Mouse (Mus musculus): ENCODE results near the gene Ptpn6. TPM values are rescaled to one million over a fixed set of nuclear protein-coding genes. Genes with fewer than 3 reads are reported as not detected.

Gene Ptpn6
- 3.7 and 6.6 TPM in 2 replicates for polyA plus RNA-seq (2015; fragmentation: Nextera tagmentation; extraction: Ambion mirVana)

- no peak for ATAC-seq (ENCODE audit: low FRiP score, low read depth)
- H3K27me3 ChIP-seq: no peaks in the 10 kb centered on the region
- H3K4me1 ChIP-seq (replicated peaks): peaks cover 28% of the 10 kb centered on the region
- 0 out of 2 replicates have a peak within 1 kb of the TSS, but pooled peaks have one; percentile 8 for H3K9ac ChIP-seq
- H3K36me3 ChIP-seq: peaks cover 13% of the 10 kb centered on the region
- WGBS: 42% methylated on average over 15 of the region's 15 CpGs
- no peaks in the 10 kb centered on the region for H3K9me3 ChIP-seq
- peak within 1 kb of the TSS; percentile 87 for H3K4me2 ChIP-seq
- H3K4me3 ChIP-seq: no peak within 1 kb of the TSS
- peak within 1 kb of the TSS; percentile 99 for H3K27ac ChIP-seq (replicated peaks)
Observed at GRCm38 (mm10) chr6:124738511-124739023, at the start of gene Ptpn6. Ptpn6 (minus strand) TSS chr6:124738714.

DNA sequence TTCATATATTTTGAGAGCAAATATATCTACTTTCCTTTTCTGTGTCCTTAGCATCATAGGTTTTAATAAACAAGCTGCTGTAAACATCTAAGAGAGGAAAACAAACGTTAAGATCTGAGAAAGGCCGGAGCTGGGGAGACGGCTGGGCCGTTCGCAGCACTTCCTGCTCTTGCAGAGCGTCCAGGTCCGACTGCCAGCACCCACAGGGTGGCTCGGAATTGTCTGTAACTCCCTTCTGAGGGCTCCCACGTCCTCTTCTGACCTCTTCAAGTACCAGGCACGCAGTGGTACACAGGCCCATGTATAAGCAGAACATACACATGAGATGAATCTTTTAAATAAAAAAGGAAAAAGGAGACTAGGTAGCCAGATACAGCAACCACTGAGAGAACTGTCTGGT lies 49.2 kb upstream of the Ptpn6 start:
- Histone ChIP-seq H3K27me3 (no peaks in the 10 kb centered on the region), H3K4me2 (no peak overlapping the region), H3K4me1 (replicated peaks) (no peaks in the 10 kb centered on the region), H3K27ac (replicated peaks) (no peak overlapping the region), H3K4me3 (no peak overlapping the region), H3K9me3 (no peaks in the 10 kb centered on the region), H3K9ac (no peak overlapping the region), H3K36me3 (no peaks in the 10 kb centered on the region)
- 77% methylated on average over 10 of the region's 10 CpGs for WGBS
- no peak for ATAC-seq (ENCODE audit: low FRiP score, low read depth)

DNA sequence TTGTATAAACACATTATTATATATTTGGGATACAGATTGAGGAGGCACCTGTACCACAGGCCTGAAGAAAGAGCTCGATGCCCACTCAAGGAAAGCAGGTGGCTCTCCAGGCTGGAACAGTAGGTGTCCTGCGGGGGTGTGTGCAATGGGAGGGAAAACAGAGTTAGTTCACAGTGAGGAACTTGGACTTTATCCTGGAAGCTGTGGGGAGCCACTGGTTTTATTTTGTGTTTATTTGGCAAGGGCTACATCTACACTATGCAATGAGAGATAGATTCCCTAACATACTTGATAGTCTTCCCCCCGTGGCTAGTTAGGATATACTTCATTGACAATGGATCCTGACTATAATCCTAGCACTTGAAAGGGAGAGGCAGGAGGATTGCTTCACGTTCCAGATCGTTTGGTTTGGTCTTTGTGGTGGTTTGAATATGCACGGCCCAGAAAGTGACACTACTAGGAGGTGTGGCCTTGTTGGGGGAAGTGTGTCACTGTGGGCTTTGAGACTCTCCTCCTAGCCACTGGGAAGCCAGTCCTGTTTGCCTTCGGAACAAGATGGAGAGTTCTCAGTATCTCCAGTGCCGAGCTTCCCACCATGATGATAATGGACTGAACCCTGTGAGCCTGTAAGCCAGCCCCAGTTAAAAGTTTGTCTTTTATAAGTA lies 48.4 kb upstream of the Ptpn6 start:
- no peaks in the 10 kb centered on the region for H3K27me3 ChIP-seq
- no peak overlapping the region for H3K4me2 ChIP-seq
- no peaks in the 10 kb centered on the region for H3K36me3 ChIP-seq
- no peaks in the 10 kb centered on the region for H3K4me1 ChIP-seq (replicated peaks)
- no peaks in the 10 kb centered on the region for H3K9me3 ChIP-seq
- no peak overlapping the region for H3K27ac ChIP-seq (replicated peaks)
- H3K9ac ChIP-seq: no peak overlapping the region
- H3K4me3 ChIP-seq: no peak overlapping the region
- no peak for ATAC-seq (ENCODE audit: low FRiP score, low read depth)
- WGBS: 51% methylated on average over 8 of the region's 8 CpGs

DNA sequence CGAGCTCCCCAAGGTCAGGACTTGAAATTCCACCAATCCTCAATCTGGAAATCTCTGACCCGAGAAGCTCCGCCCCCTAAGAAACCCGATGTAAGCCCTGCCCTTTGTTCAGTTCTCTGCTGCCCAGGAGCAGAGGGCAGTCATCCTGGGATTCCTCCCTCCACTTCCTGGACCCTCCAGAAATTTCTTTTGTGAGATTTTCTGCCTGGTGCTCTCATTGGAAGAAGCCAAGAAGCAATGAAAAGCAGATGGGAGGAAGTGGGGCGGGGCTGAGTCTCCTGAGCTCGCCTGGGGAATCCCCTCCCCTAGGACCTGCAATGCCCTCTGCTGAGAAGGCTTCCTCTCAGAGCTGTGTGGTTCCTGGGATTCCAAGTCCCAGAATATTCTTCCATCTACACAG lies 43.9 kb upstream of the Ptpn6 start:
- Histone ChIP-seq H3K27ac (replicated peaks) (no peak overlapping the region), H3K4me1 (replicated peaks) (peaks cover 11% of the 10 kb centered on the region), H3K9me3 (no peaks in the 10 kb centered on the region), H3K4me2 (no peak overlapping the region), H3K4me3 (no peak overlapping the region), H3K9ac (no peak overlapping the region), H3K27me3 (no peaks in the 10 kb centered on the region), H3K36me3 (no peaks in the 10 kb centered on the region)
- ATAC-seq (ENCODE audit: low FRiP score, low read depth): no peak
- WGBS: 27% methylated on average over 6 of the region's 6 CpGs

DNA sequence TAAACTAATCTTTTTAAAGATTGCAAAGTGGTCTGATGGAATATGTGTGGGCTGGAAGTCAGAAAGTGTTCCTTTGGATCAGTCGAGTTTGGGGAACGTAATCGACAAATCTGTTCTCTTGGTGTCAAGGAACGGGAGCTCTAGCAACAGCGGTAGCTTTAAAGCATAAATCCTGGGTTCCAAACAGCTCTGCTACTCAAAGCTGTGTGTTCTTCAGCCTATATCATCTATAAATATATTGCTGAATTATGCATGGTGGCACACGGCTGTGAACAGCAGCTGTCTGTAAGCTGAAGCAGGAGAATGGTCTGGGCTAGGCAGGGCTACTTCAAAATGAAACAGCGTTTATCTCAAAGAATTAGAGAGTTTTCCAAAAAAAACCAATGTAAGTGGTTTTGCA lies 42.4 kb upstream of the Ptpn6 start:
- Histone ChIP-seq H3K9me3 (no peaks in the 10 kb centered on the region), H3K4me3 (no peak overlapping the region), H3K9ac (no peak overlapping the region), H3K27me3 (no peaks in the 10 kb centered on the region), H3K36me3 (no peaks in the 10 kb centered on the region), H3K4me1 (replicated peaks) (peaks cover 11% of the 10 kb centered on the region), H3K4me2 (no peak overlapping the region), H3K27ac (replicated peaks) (no peak overlapping the region)
- WGBS: 90% methylated on average over 7 of the region's 7 CpGs
- ATAC-seq (ENCODE audit: low FRiP score, low read depth): no peak

DNA sequence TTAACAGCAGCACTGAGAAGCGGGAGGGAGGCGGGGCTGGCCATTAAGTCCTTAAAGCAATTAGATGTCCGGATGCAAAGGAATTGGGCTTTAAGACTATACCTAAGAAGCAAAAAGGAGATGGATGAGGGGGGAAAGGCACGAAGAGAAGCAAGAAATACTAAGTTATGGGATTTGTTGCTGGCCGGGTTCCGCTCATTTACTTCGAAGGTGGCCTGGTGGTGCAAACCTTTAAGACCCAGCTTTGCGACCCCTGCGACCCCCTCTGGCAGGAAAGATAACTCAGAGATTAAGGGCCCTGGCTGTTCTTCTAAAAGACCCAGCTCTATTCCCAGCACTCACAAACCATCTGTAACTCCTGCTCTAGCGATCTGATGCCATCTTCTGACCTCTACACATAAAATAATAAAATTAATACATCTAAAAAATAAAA lies 41.5 kb upstream of the Ptpn6 start:
- peak; percentile 20; the same call in 1 of the 2 replicates for ATAC-seq (ENCODE audit: low FRiP score, low read depth)

DNA sequence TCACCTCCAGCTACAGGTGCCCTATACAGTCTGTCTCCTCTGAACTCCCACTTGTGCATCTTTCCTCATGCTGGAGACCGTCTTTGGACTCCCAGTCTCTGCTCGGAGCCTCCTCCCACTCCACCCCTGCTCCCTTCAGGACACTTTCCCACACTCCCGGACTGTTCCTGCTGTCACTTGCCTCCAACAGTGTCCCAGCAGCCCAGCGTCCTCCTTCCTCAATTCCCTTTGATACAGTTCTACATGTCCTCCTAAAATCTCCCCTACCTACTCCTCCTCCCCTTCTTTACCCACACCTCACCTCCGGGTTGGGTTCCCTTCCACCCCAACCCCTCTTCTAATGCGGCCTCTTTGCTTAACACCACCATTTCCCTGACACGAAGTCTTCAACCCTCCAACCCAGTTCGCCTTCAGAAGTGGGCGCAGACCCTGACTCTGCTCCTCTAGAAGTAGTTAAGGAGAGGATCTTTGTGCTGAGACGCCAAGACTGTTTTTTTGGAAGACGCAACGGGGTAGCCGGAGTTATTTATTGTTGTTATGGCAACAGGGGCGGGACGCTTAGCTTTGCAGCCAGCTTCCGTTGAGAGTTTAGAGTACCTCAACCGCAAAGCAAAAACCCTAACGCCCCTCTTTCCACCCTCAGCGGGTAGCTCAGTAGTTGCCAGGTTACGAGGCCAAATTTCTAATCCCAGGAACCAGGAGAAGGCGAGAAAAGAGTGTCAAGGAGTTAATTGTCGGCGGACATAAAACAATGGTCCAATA lies 40.9 kb upstream of the Ptpn6 start, which contains the start of gene Lrrc23:
Gene Lrrc23 (minus strand): TSS at position 506 of the 762 bp plus-strand sequence.
- no peaks in the 10 kb centered on the region for H3K36me3 ChIP-seq
- no peaks in the 10 kb centered on the region for H3K27me3 ChIP-seq
- WGBS: 2% methylated on average over 23 of the region's 23 CpGs
- peak within 1 kb of the TSS; percentile 29; the same call in 1 of the 2 replicates for H3K27ac ChIP-seq (replicated peaks)
- peak within 1 kb of the TSS; percentile 38 for H3K4me3 ChIP-seq
- H3K9ac ChIP-seq: peak within 1 kb of the TSS; percentile 23
- ATAC-seq (ENCODE audit: low FRiP score, low read depth): peak; percentile 60
- H3K9me3 ChIP-seq: no peaks in the 10 kb centered on the region
- peaks cover 11% of the 10 kb centered on the region for H3K4me1 ChIP-seq (replicated peaks)
- peak within 1 kb of the TSS; percentile 65 for H3K4me2 ChIP-seq

More for the DNA sequence above, 41.5 kb upstream of the Ptpn6 start:
- H3K4me2 ChIP-seq: peak overlapping the region; percentile 65
- H3K27ac ChIP-seq (replicated peaks): peak overlapping the region; percentile 29; the same call in 1 of the 2 replicates
- WGBS: 2% methylated on average over 10 of the region's 10 CpGs
- peak overlapping the region; percentile 23 for H3K9ac ChIP-seq
- peaks cover 11% of the 10 kb centered on the region for H3K4me1 ChIP-seq (replicated peaks)
- H3K27me3 ChIP-seq: no peaks in the 10 kb centered on the region
- H3K36me3 ChIP-seq: no peaks in the 10 kb centered on the region
- peak overlapping the region; percentile 38 for H3K4me3 ChIP-seq
- no peaks in the 10 kb centered on the region for H3K9me3 ChIP-seq

GRCm38 (mm10) chr6:124770511-124770910 lies 32.0 kb upstream of the Ptpn6 start:
- H3K27ac ChIP-seq (replicated peaks): no peak overlapping the region
- ATAC-seq (ENCODE audit: low FRiP score, low read depth): no peak
- WGBS: 89% methylated on average over 15 of the region's 15 CpGs
- peaks cover 34% of the 10 kb centered on the region for H3K4me1 ChIP-seq (replicated peaks)
- no peak overlapping the region for H3K9ac ChIP-seq
- H3K27me3 ChIP-seq: no peaks in the 10 kb centered on the region
- no peak overlapping the region for H3K4me2 ChIP-seq
- H3K36me3 ChIP-seq: no peaks in the 10 kb centered on the region
- H3K4me3 ChIP-seq: no peak overlapping the region
- H3K9me3 ChIP-seq: no peaks in the 10 kb centered on the region

DNA sequence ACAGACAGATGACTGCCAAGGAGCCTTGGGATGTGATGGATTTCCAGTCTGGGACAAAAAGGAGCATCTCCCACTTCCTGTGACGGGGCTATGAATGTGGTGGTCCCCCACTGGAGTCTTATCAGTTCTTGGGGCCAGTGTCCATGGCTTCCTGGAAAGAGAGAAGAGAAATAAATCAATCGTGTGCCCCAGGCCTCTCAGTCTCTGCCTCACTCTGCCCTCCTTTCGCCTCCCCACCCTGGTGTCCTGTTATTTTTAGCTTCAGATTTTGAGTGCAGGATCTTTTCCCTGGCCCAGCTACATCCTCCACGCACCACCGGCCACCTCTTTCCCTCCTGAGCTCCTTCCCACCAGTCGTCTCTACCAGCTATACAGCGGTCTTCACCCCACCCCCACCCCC lies 31.5 kb upstream of the Ptpn6 start:
- ATAC-seq (ENCODE audit: low FRiP score, low read depth): no peak
- Histone ChIP-seq H3K27me3 (no peaks in the 10 kb centered on the region), H3K27ac (replicated peaks) (peak overlapping the region; percentile 81; the same call in 1 of the 2 replicates), H3K4me2 (peak overlapping the region; percentile 80), H3K4me3 (peak overlapping the region; percentile 62), H3K4me1 (replicated peaks) (peaks cover 34% of the 10 kb centered on the region), H3K9me3 (no peaks in the 10 kb centered on the region), H3K36me3 (no peaks in the 10 kb centered on the region), H3K9ac (peak overlapping the region; percentile 78)
- WGBS: 67% methylated on average over 7 of the region's 7 CpGs

GRCm38 (mm10) chr6:124769101-124769765 lies 30.7 kb upstream of the Ptpn6 start, which contains the start of gene Eno2:
Eno2 (minus strand) TSS chr6:124769673.
- peak within 1 kb of the TSS; percentile 80 for H3K4me2 ChIP-seq
- H3K9ac ChIP-seq: peak within 1 kb of the TSS; percentile 78
- H3K27ac ChIP-seq (replicated peaks): peak within 1 kb of the TSS; percentile 81
- peak within 1 kb of the TSS; percentile 62 for H3K4me3 ChIP-seq
- H3K36me3 ChIP-seq: no peaks in the 10 kb centered on the region
- ATAC-seq (ENCODE audit: low FRiP score, low read depth): peak; percentile 84
- peaks cover 34% of the 10 kb centered on the region for H3K4me1 ChIP-seq (replicated peaks)
- WGBS: under 1% methylated on average over 51 of the region's 54 CpGs
- no peaks in the 10 kb centered on the region for H3K9me3 ChIP-seq
- H3K27me3 ChIP-seq: no peaks in the 10 kb centered on the region

DNA sequence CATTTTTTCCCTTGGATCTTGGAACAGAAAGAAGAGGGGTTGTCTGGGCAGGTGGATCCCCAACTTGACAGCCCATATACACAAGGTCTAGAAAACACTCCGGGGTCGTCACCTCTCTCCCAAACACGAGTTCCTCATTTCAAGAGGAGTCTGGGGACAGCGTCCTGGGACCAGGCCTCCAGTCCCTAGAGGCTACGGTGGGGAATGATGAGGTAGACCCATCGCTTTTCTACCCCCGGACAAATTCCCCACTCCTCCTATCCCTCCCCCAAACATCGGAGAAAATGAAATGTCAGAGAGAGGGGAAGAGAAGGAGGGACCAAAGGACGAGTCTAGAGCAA lies 30.2 kb upstream of the Ptpn6 start:
- peaks cover 34% of the 10 kb centered on the region for H3K4me1 ChIP-seq (replicated peaks)
- H3K27me3 ChIP-seq: no peaks in the 10 kb centered on the region
- H3K9me3 ChIP-seq: no peaks in the 10 kb centered on the region
- peak overlapping the region; percentile 80 for H3K4me2 ChIP-seq
- ATAC-seq (ENCODE audit: low FRiP score, low read depth): peak; percentile 36
- WGBS: 4% methylated on average over 9 of the region's 9 CpGs
- H3K9ac ChIP-seq: peak overlapping the region; percentile 78
- peak overlapping the region; percentile 81 for H3K27ac ChIP-seq (replicated peaks)
- H3K36me3 ChIP-seq: no peaks in the 10 kb centered on the region
- peak overlapping the region; percentile 62 for H3K4me3 ChIP-seq

All from hindbrain, embryonic 15.5 days (tissue).